Mouse (Mus musculus) layer of hippocampus, adult 9-11 months (tissue): ENCODE data around the gene Rab34.
A peak's percentile ranks its signal among the peaks of the same experiment; 100 is the strongest.

Source experiments
- DNase-seq: peaks from one replicate; pipeline ENCODE4 v3.0.0; 2022

Rab34 gene

GRCm38 (mm10) chr11:78240193-78240857, 52.1 kb downstream of the Rab34 start:
- peak; percentile 91 for DNase-seq
